Mouse (Mus musculus): Measurements from ENCODE around the gene Ccdc27. TPM values are rescaled to one million over a fixed set of nuclear protein-coding genes. Genes with fewer than 3 reads are reported as not detected.
A peak's percentile ranks its signal among the peaks of the same experiment; 100 is the strongest.

Gene Ccdc27
- polyA plus RNA-seq, 1 experiment = not detected

DNA sequence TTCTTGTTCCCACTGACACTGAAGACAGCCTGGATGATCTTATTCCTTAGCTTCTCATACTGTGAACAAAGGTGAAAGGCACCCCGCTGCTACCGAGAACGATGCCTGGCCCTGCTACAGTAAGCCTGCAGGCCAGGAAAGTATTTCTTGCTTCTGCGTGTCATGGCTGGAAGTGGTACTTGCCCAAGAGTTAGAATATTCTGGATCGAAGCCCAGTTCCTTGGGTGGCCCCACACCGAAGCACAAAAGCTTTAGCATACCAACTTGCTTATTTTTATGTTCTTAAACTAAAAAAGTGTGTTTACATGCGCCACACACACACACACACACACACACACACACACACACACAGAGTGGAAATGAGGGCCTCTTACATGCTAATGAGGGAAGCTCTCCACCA is 14.4 kb downstream of the Ccdc27 start:
- H3K36me3 ChIP-seq (ENCODE audit: control insufficient read depth, insufficient read depth, low read length) = no peaks in the 10 kb centered on the region
- no peak for DNase-seq (ENCODE audit: low read depth in 1 of 2, low spot score in 2 of 2)
- no peak overlapping the region for H3K4me3 ChIP-seq (ENCODE audit: extremely low read depth, insufficient read depth, insufficient read length)
- no peaks in the 10 kb centered on the region; the same call in 1 of the 2 replicates for H3K4me1 ChIP-seq (ENCODE audit: control insufficient read depth, insufficient read depth, insufficient read length)
- no peak overlapping the region for H3K27ac ChIP-seq (ENCODE audit: insufficient read depth, low read length)
- TF ChIP-seq CTCF (IDR thresholded peaks at IDR 0.05; ENCODE audit: extremely low read depth, insufficient read depth, insufficient read length, insufficient replicate concordance) = no peak
- no peak for TF ChIP-seq POLR2A (IDR thresholded peaks at IDR 0.05; ENCODE audit: low read depth, low read length)
- WGBS = 81% methylated on average over 7 of the region's 7 CpGs
- peaks cover 2% of the 10 kb centered on the region; the same call in 1 of the 2 replicates for H3K27me3 ChIP-seq (ENCODE audit: control insufficient read depth, insufficient read depth, low read length)

- H3K36me3 ChIP-seq (ENCODE audit: control insufficient read depth, insufficient read depth, low read length) = peaks cover 7% of the 10 kb centered on the region
- no peaks in the 10 kb centered on the region; the same call in 1 of the 2 replicates for H3K4me1 ChIP-seq (ENCODE audit: control insufficient read depth, insufficient read depth, insufficient read length)
- H3K4me3 ChIP-seq (ENCODE audit: extremely low read depth, insufficient read depth, insufficient read length) = peak overlapping the region; percentile 47; the same call in 1 of the 2 replicates
- H3K27me3 ChIP-seq (ENCODE audit: control insufficient read depth, insufficient read depth, low read length) = peaks cover 2% of the 10 kb centered on the region; the same call in 1 of the 2 replicates
- no peak for DNase-seq (ENCODE audit: low read depth in 1 of 2, low spot score in 2 of 2)
- H3K27ac ChIP-seq (ENCODE audit: insufficient read depth, low read length) = no peak overlapping the region
- no peak for TF ChIP-seq CTCF (IDR thresholded peaks at IDR 0.05; ENCODE audit: extremely low read depth, insufficient read depth, insufficient read length, insufficient replicate concordance)
- TF ChIP-seq POLR2A (IDR thresholded peaks at IDR 0.05; ENCODE audit: low read depth, low read length) = no peak
- WGBS = 42% methylated on average over 2 of the region's 2 CpGs
Measured at GRCm38 (mm10) chr4:154026441-154026761, 16.1 kb downstream of the Ccdc27 start.

- Histone ChIP-seq H3K36me3 (ENCODE audit: control insufficient read depth, insufficient read depth, low read length) (peaks cover 7% of the 10 kb centered on the region), H3K4me1 (ENCODE audit: control insufficient read depth, insufficient read depth, insufficient read length) (no peaks in the 10 kb centered on the region; the same call in 1 of the 2 replicates), H3K4me3 (ENCODE audit: extremely low read depth, insufficient read depth, insufficient read length) (peak within 1 kb of the TSS; percentile 47; the same call in 1 of the 2 replicates), H3K27me3 (ENCODE audit: control insufficient read depth, insufficient read depth, low read length) (peaks cover 2% of the 10 kb centered on the region; the same call in 1 of the 2 replicates), H3K27ac (ENCODE audit: insufficient read depth, low read length) (peak within 1 kb of the TSS; percentile 33)
- TF ChIP-seq CTCF (IDR thresholded peaks at IDR 0.05; ENCODE audit: extremely low read depth, insufficient read depth, insufficient read length, insufficient replicate concordance) (peak; percentile 5; the same call in 1 of the 2 replicates), POLR2A (IDR thresholded peaks at IDR 0.05; ENCODE audit: low read depth, low read length) (no peak)
- WGBS = 9% methylated on average over 33 of the region's 33 CpGs
- DNase-seq (ENCODE audit: low read depth in 1 of 2, low spot score in 2 of 2) = peak in 1 of 2 experiments; percentile 23
Measured at GRCm38 (mm10) chr4:154025641-154026440, 16.6 kb downstream of the Ccdc27 start, which contains the start of gene Smim1. Gene Smim1 (minus strand): TSS chr4:154026230.

DNA sequence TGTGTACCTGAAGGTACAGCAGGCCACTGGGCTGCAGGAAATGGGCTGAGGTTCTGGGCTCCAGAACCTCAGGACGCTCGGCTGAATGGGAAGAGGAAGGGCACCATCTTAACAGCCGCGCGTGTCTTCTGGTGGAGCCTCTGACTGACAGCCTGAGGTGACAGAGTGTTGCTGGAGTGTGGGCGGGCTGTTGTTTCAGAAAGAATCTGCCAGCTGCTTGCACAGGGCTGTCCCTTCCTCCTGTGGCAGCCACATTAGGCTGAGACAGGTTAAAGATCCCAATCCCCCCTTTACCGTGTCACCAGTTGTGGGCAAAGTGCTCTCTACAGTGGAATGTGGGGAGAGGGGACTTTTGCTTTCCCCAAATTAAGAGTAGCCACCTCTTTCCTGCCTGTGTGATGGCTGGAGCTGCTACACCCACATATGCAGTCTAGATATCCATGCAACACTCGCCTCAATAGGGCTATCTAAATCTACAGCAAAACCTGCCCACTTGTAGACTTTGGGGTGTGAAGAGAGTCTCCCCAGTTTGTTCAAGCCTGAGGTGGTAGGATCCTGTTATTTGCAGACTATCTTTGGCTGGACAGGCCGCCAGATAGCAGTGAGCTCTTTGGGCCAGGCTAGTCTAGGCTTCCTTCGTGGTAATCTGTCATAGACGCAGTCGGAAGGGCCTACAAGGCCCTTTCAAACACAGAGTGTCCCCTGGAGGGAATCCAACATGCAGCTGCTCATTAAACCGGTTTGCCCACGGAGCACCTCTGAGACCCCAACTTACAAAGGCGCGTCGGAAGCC is 17.6 kb downstream of the Ccdc27 start:
- Histone ChIP-seq H3K36me3 (ENCODE audit: control insufficient read depth, insufficient read depth, low read length) (peaks cover 7% of the 10 kb centered on the region), H3K4me1 (ENCODE audit: control insufficient read depth, insufficient read depth, insufficient read length) (no peaks in the 10 kb centered on the region; the same call in 1 of the 2 replicates), H3K27ac (ENCODE audit: insufficient read depth, low read length) (peak overlapping the region; percentile 36), H3K4me3 (ENCODE audit: extremely low read depth, insufficient read depth, insufficient read length) (peak overlapping the region; percentile 47; the same call in 1 of the 2 replicates), H3K27me3 (ENCODE audit: control insufficient read depth, insufficient read depth, low read length) (peaks cover 2% of the 10 kb centered on the region; the same call in 1 of the 2 replicates)
- WGBS = 52% methylated on average over 17 of the region's 17 CpGs
- no peak for DNase-seq (ENCODE audit: low read depth in 1 of 2, low spot score in 2 of 2)
- TF ChIP-seq POLR2A (IDR thresholded peaks at IDR 0.05; ENCODE audit: low read depth, low read length) (no peak), CTCF (IDR thresholded peaks at IDR 0.05; ENCODE audit: extremely low read depth, insufficient read depth, insufficient read length, insufficient replicate concordance) (no peak)

DNA sequence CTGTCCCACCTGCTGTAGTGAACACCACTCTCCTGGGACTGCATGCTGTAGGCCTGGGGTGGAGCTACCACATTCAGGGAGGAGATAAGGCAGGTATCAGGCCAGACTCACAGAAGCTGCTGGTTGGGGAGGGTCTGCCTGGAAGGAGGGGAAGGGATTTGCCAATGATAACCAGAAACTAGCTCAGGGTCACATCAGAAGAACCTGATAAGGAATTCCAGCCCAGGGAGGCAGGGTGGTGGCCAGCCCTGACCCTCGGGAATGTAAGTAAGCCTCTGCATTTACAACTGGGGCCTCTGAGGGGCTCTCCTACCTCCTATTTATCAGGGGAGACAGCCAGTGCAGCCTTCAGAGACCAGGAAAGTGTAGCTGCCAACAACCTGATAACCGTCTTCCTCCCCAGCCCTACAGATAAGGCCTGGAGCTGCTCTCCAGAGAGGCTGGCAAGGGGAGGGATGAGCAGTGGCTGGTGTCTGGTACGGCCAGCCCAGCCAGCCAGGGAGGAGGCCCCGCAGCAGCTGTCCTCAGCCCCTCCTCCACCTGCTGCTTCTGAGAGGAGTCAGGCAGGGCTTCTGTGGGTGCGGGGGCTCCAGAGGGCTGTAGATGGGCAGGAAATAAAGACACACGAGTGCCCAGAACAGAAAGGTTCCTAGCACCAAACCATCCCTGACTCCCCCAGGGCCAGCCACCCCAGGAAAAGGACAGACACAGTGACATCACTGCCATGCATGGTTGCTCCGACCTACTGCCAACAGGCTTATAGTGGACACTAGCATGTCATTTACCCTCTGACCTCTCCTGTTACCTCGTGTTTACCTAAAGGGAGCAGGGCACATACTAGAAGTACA is 18.5 kb downstream of the Ccdc27 start:
- Histone ChIP-seq H3K4me1 (ENCODE audit: control insufficient read depth, insufficient read depth, insufficient read length) (no peaks in the 10 kb centered on the region; the same call in 1 of the 2 replicates), H3K4me3 (ENCODE audit: extremely low read depth, insufficient read depth, insufficient read length) (0 out of 2 replicates have a peak overlapping the region, but pooled peaks have one; percentile 3), H3K36me3 (ENCODE audit: control insufficient read depth, insufficient read depth, low read length) (peaks cover 11% of the 10 kb centered on the region), H3K27ac (ENCODE audit: insufficient read depth, low read length) (peak overlapping the region; percentile 36), H3K27me3 (ENCODE audit: control insufficient read depth, insufficient read depth, low read length) (peaks cover 2% of the 10 kb centered on the region; the same call in 1 of the 2 replicates)
- DNase-seq (ENCODE audit: low read depth in 1 of 2, low spot score in 2 of 2) = no peak
- 33% methylated on average over 8 of the region's 8 CpGs for WGBS
- TF ChIP-seq CTCF (IDR thresholded peaks at IDR 0.05; ENCODE audit: extremely low read depth, insufficient read depth, insufficient read length, insufficient replicate concordance) (no peak), POLR2A (IDR thresholded peaks at IDR 0.05; ENCODE audit: low read depth, low read length) (no peak)

DNA sequence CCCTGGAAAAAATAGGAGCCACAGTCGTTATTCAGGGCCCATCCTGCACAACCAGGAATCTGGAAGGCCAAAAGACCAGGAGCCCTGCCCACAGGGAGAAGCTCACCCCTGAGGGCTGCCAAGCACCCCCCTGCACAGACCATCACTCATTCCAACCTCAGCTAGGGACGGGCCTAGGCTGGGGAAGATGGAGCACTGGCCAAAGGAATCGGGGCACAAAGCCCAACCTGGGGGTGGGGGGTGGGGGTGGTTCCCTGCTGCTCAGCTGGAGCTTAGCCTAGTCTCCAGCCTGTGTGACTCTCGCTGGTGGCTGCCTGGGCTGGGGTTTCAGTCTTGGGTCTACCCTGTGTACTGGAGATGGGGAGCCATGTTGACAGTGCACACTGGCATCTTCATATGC is 19.6 kb downstream of the Ccdc27 start:
- Histone ChIP-seq H3K27ac (ENCODE audit: insufficient read depth, low read length) (peak overlapping the region; percentile 36; the same call in 1 of the 2 replicates), H3K27me3 (ENCODE audit: control insufficient read depth, insufficient read depth, low read length) (peaks cover 2% of the 10 kb centered on the region; the same call in 1 of the 2 replicates), H3K4me3 (ENCODE audit: extremely low read depth, insufficient read depth, insufficient read length) (no peak overlapping the region), H3K4me1 (ENCODE audit: control insufficient read depth, insufficient read depth, insufficient read length) (no peaks in the 10 kb centered on the region; the same call in none of the 2 replicates), H3K36me3 (ENCODE audit: control insufficient read depth, insufficient read depth, low read length) (peaks cover 22% of the 10 kb centered on the region)
- TF ChIP-seq CTCF (IDR thresholded peaks at IDR 0.05; ENCODE audit: extremely low read depth, insufficient read depth, insufficient read length, insufficient replicate concordance) (no peak), POLR2A (IDR thresholded peaks at IDR 0.05; ENCODE audit: low read depth, low read length) (no peak)
- 70% methylated on average over 4 of the region's 4 CpGs for WGBS
- no peak for DNase-seq (ENCODE audit: low read depth in 1 of 2, low spot score in 2 of 2)
